Mouse (Mus musculus): ENCODE measurements around the gene Cirbp. TPM values are rescaled to one million over a fixed set of nuclear protein-coding genes. Genes with fewer than 3 reads are reported as not detected.

The Cirbp gene
- total RNA-seq, 1 experiment, result 69.6 TPM

DNA sequence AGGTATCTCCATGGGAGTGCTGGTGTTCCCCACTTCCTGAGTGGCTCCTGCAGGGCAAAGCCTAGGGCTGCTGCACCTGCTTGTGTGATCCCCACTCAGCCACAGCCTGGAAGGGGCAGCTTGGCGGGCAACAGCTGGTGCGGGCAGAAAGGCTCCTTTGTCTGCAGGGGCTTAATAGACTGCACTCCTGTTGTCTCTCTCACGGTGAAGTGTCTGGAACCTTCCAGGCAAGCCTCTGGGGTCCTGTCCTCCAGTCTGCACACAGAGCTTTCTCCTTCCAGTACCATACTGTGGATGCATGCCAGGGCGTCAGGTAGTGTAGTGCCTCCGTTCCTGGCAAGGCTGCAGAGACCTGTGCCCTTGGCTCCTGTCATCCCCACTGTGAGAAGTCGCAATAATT lies 47.2 kb upstream of the Cirbp start:
- Histone ChIP-seq H3K4me1 (ENCODE audit: control insufficient read depth in 2 of 2, insufficient read depth in 2 of 2, low read length in 2 of 2, poor library complexity in 1 of 2) (peaks cover 2 to 12% of the 10 kb centered on the region in 2 experiments; a peak in 1 of 4 replicates), H3K36me3 (ENCODE audit: control insufficient read depth, insufficient read depth, low read length, poor library complexity, severe bottlenecking) (peaks cover 41% of the 10 kb centered on the region), H3K27ac (ENCODE audit: insufficient read depth, low read depth, low read length, poor library complexity, severe bottlenecking) (no peak overlapping the region), H3K9me3 (ENCODE audit: control insufficient read depth, insufficient read depth, low read depth, low read length) (no peaks in the 10 kb centered on the region), H3K4me3 (ENCODE audit: insufficient read depth in 1 of 2, low read depth in 1 of 2, low read length in 2 of 2, poor library complexity in 1 of 2, severe bottlenecking in 1 of 2) (no peak overlapping the region), H3K9ac (ENCODE audit: insufficient read depth, low read depth, low read length, poor library complexity, severe bottlenecking) (no peak overlapping the region)
- DNase-seq (ENCODE audit: low read depth, low spot score), result no peak
- no peak for TF ChIP-seq ZC3H11A (IDR thresholded peaks at IDR 0.05; ENCODE audit: borderline replicate concordance, low read depth, low read length)
- no peak for TF ChIP-seq MAFK (IDR thresholded peaks at IDR 0.05; ENCODE audit: insufficient read depth, low read depth, low read length)
- no peak for TF ChIP-seq HCFC1 (IDR thresholded peaks at IDR 0.05; ENCODE audit: borderline replicate concordance, insufficient read depth, low read length)
- no peak for TF ChIP-seq ZNF384 (IDR thresholded peaks at IDR 0.05; ENCODE audit: low read depth, low read length)
- no peak for TF ChIP-seq CHD2 (IDR thresholded peaks at IDR 0.05; ENCODE audit: low read depth, low read length)
- in situ Hi-C loops (cut with MboI; ENCODE audit: low sequenced_read_pairs in 2 of 2, unreplicated experiment in 2 of 2), result loop anchor here in 1 of 2 experiments (25.0 kb wide), 1 partner anchor 131 kb away; the partner anchor contains the start of genes Abca7, Cnn2 and Tmem259

- Histone ChIP-seq H3K4me3 (ENCODE audit: insufficient read depth in 1 of 2, low read depth in 1 of 2, low read length in 2 of 2, poor library complexity in 1 of 2, severe bottlenecking in 1 of 2) (no peak overlapping the region), H3K4me1 (ENCODE audit: control insufficient read depth in 2 of 2, insufficient read depth in 2 of 2, low read length in 2 of 2, poor library complexity in 1 of 2) (peaks cover 2 to 12% of the 10 kb centered on the region in 2 experiments; a peak in 1 of 4 replicates), H3K27ac (ENCODE audit: insufficient read depth, low read depth, low read length, poor library complexity, severe bottlenecking) (no peak overlapping the region), H3K36me3 (ENCODE audit: control insufficient read depth, insufficient read depth, low read length, poor library complexity, severe bottlenecking) (peaks cover 55% of the 10 kb centered on the region), H3K9me3 (ENCODE audit: control insufficient read depth, insufficient read depth, low read depth, low read length) (no peaks in the 10 kb centered on the region), H3K9ac (ENCODE audit: insufficient read depth, low read depth, low read length, poor library complexity, severe bottlenecking) (no peak overlapping the region)
- no peak for DNase-seq (ENCODE audit: low read depth, low spot score)
- in situ Hi-C loops (cut with MboI; ENCODE audit: low sequenced_read_pairs in 2 of 2, unreplicated experiment in 2 of 2), result loop anchor here in 1 of 2 experiments (25.0 kb wide), 1 partner anchor 133 kb away; the partner anchor contains the start of genes Abca7, Cnn2 and Tmem259
- TF ChIP-seq ZC3H11A (IDR thresholded peaks at IDR 0.05; ENCODE audit: borderline replicate concordance, low read depth, low read length), result no peak
- TF ChIP-seq ZNF384 (IDR thresholded peaks at IDR 0.05; ENCODE audit: low read depth, low read length), result no peak
Observed at GRCm38 (mm10) chr10:80120146-80120545, 45.6 kb upstream of the Cirbp start.

- Histone ChIP-seq H3K4me3 (ENCODE audit: insufficient read depth in 1 of 2, low read depth in 1 of 2, low read length in 2 of 2, poor library complexity in 1 of 2, severe bottlenecking in 1 of 2) (no peak overlapping the region), H3K9ac (ENCODE audit: insufficient read depth, low read depth, low read length, poor library complexity, severe bottlenecking) (no peak overlapping the region), H3K36me3 (ENCODE audit: control insufficient read depth, insufficient read depth, low read length, poor library complexity, severe bottlenecking) (peaks cover 70% of the 10 kb centered on the region), H3K9me3 (ENCODE audit: control insufficient read depth, insufficient read depth, low read depth, low read length) (no peaks in the 10 kb centered on the region), H3K4me1 (ENCODE audit: control insufficient read depth in 2 of 2, insufficient read depth in 2 of 2, low read length in 2 of 2, poor library complexity in 1 of 2) (peaks cover 2 to 12% of the 10 kb centered on the region in 2 experiments; a peak in 1 of 4 replicates), H3K27ac (ENCODE audit: insufficient read depth, low read depth, low read length, poor library complexity, severe bottlenecking) (no peak overlapping the region)
- no peak for DNase-seq (ENCODE audit: low read depth, low spot score)
- TF ChIP-seq MAFK (IDR thresholded peaks at IDR 0.05; ENCODE audit: insufficient read depth, low read depth, low read length) (no peak), ZNF384 (IDR thresholded peaks at IDR 0.05; ENCODE audit: low read depth, low read length) (no peak), HCFC1 (IDR thresholded peaks at IDR 0.05; ENCODE audit: borderline replicate concordance, insufficient read depth, low read length) (no peak), CHD2 (IDR thresholded peaks at IDR 0.05; ENCODE audit: low read depth, low read length) (no peak), ZC3H11A (IDR thresholded peaks at IDR 0.05; ENCODE audit: borderline replicate concordance, low read depth, low read length) (no peak)
- in situ Hi-C loops (cut with MboI; ENCODE audit: low sequenced_read_pairs in 2 of 2, unreplicated experiment in 2 of 2), result loop anchor here in 1 of 2 experiments (25.0 kb wide), 1 partner anchor 134 kb away; the partner anchor contains the start of genes Abca7, Cnn2 and Tmem259
Observed at GRCm38 (mm10) chr10:80121639-80122038, 44.1 kb upstream of the Cirbp start.

GRCm38 (mm10) chr10:80123932-80124562 lies 41.7 kb upstream of the Cirbp start:
- no peak for DNase-seq (ENCODE audit: low read depth, low spot score)
- no peak overlapping the region for H3K9ac ChIP-seq (ENCODE audit: insufficient read depth, low read depth, low read length, poor library complexity, severe bottlenecking)
- H3K36me3 ChIP-seq (ENCODE audit: control insufficient read depth, insufficient read depth, low read length, poor library complexity, severe bottlenecking), result peaks cover 78% of the 10 kb centered on the region
- H3K4me1 ChIP-seq (ENCODE audit: control insufficient read depth in 2 of 2, insufficient read depth in 2 of 2, low read length in 2 of 2, poor library complexity in 1 of 2), result peaks cover 0 to 2% of the 10 kb centered on the region in 2 experiments; a peak in 1 of 4 replicates
- no peak for TF ChIP-seq HCFC1 (IDR thresholded peaks at IDR 0.05; ENCODE audit: borderline replicate concordance, insufficient read depth, low read length)
- no peak for TF ChIP-seq ZNF384 (IDR thresholded peaks at IDR 0.05; ENCODE audit: low read depth, low read length)
- TF ChIP-seq ZC3H11A (IDR thresholded peaks at IDR 0.05; ENCODE audit: borderline replicate concordance, low read depth, low read length), result no peak
- no peak for TF ChIP-seq CHD2 (IDR thresholded peaks at IDR 0.05; ENCODE audit: low read depth, low read length)
- TF ChIP-seq MAFK (IDR thresholded peaks at IDR 0.05; ENCODE audit: insufficient read depth, low read depth, low read length), result no peak
- in situ Hi-C loops (cut with MboI; ENCODE audit: low sequenced_read_pairs in 2 of 2, unreplicated experiment in 2 of 2), result loop anchor here in 1 of 2 experiments (25.0 kb wide), 1 partner anchor 137 kb away; the partner anchor contains the start of genes Abca7, Cnn2 and Tmem259
- no peak overlapping the region for H3K4me3 ChIP-seq (ENCODE audit: insufficient read depth in 1 of 2, low read depth in 1 of 2, low read length in 2 of 2, poor library complexity in 1 of 2, severe bottlenecking in 1 of 2)
- H3K27ac ChIP-seq (ENCODE audit: insufficient read depth, low read depth, low read length, poor library complexity, severe bottlenecking), result no peak overlapping the region
- H3K9me3 ChIP-seq (ENCODE audit: control insufficient read depth, insufficient read depth, low read depth, low read length), result no peaks in the 10 kb centered on the region

All from ES-E14 (cell line).